Comparison of ENCODE assay signal across 18 mouse cellular contexts in the genomic region with DNA sequence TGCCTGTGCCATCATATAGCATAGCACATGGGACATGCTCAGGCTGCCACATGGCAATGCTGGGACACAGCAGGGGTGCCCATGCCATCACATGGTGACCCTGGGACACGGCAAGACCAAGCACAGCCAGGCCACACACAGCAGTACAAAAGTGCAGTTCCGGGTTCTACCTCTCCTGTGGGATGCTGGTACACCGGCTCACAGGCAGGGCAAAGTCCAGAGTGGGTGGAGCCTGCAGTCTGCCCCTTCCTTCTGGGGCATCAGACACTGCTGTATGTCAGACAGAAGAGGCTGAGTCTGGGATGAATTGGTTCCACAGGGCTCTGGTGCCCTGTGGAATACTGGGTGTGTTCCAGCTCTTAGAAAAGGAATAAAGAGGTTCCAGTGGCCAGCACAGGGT. TPM values are rescaled to one million over a fixed set of nuclear protein-coding genes. Genes with fewer than 3 reads are reported as not detected.
A peak's percentile ranks its signal among the peaks of the same experiment; 100 is the strongest.
DNase-seq lines count a peak whose midpoint lies in the region; ATAC-seq lines count a peak whose summit lies in the region.
"Had no signal": no experiment of that assay in that cellular context is flagged by ENCODE, and none has a peak within 500 bp of the region (broad histone marks: within the 10 kb centered on the region; RNA-seq: fewer than 3 reads in every experiment).

No protein-coding gene starts in this region.

- peak overlapping the region; percentile 62 for H3K4me3 ChIP-seq in megakaryocyte, embryonic 14.5 days (replicated peaks)
- H3K4me3 ChIP-seq: embryonic facial prominence, embryonic 15.5 days; liver, embryonic 15.5 days had no signal

- peaks cover 47% of the 10 kb centered on the region for H3K27me3 ChIP-seq in megakaryocyte, embryonic 14.5 days (replicated peaks)
- H3K27me3 ChIP-seq: embryonic facial prominence, embryonic 15.5 days; liver, embryonic 15.5 days had no signal

- H3K36me3 ChIP-seq in megakaryocyte, embryonic 14.5 days (replicated peaks; ENCODE audit: low read length) = peaks cover 2% of the 10 kb centered on the region
- H3K36me3 ChIP-seq: embryonic facial prominence, embryonic 15.5 days; liver, embryonic 15.5 days had no signal

- peaks cover 67% of the 10 kb centered on the region for H3K4me1 ChIP-seq in megakaryocyte, embryonic 14.5 days

- DNase-seq in kidney, adult 11 months = peak; percentile 65
- DNase-seq in kidney, adult 18-20 months = no peak
- peak; percentile 57 to 75 for DNase-seq in kidney, postnatal 4 days
- DNase-seq in cerebellum, adult 11-12 months = no peak
- no peak for DNase-seq in frontal cortex, postnatal 36 days (ENCODE audit: low spot score in 2 of 2)
- DNase-seq: adrenal gland, postnatal 10 days; cerebellum, adult 11 months; cerebellum, postnatal 25 days; embryo, embryonic 11 days; forebrain, postnatal 0 days; lung, postnatal 10 days; right cerebral cortex, postnatal 25 days had no signal

- H3K9me3 ChIP-seq in megakaryocyte, embryonic 14.5 days = peaks cover 13% of the 10 kb centered on the region
- H3K9me3 ChIP-seq: embryonic facial prominence, embryonic 15.5 days; liver, embryonic 15.5 days had no signal

- ATAC-seq in megakaryocyte, adult 5-6 weeks (ENCODE audit: poor library complexity, severe bottlenecking) = no peak
- ATAC-seq: activated CD4-positive, CD25-positive, alpha-beta regulatory T cell, adult 4 months; CD4-positive, CD25-positive, alpha-beta regulatory T cell, adult 4 months; forebrain, postnatal 0 days had no signal

RNA-seq across cellular contexts. Expression of gene P4ha1, which starts 31.6 kb away (rescaled TPM):
- polyA plus RNA-seq in megakaryocyte, embryonic 14.5 days (2012; ENCODE audit: insufficient read depth, low replicate concordance) = 3.7 and 10.7 TPM in 2 replicates
- total RNA-seq in megakaryocyte, adult 5-6 weeks (2015) = 9.6 and 14.3 TPM in 2 replicates
- 19.2 and 25.0 TPM in 2 replicates for total RNA-seq in megakaryocyte, adult 5-6 weeks (2017)

Comparison
In these comparisons a context has a peak if more than half of its experiments do, and no peak if none do; other contexts are left out.
1. DNase-seq: peak in kidney, adult 11 months (single experiment) and kidney, postnatal 4 days (2 of 2); none in kidney, adult 18-20 months (single experiment), cerebellum, adult 11-12 months (single experiment) and frontal cortex, postnatal 36 days (0 of 2).